Mouse (Mus musculus): ENCODE measurements around the gene H2al1c.
"Not testable (repeated sequence)": the region's sequence is repeated elsewhere in the genome, so short reads cannot be mapped to it uniquely, and the experiment has no call there.

H2al1c gene

GRCm38 (mm10) chrX:11305355-11305754 lies at the start of gene H2al1c:
TSS of gene H2al1c (plus strand) at chrX:11305655.
- in situ Hi-C loops (cut with MboI; ENCODE audit: low sequenced_read_pairs), result not testable (repeated sequence)

- in situ Hi-C loops (cut with MboI; ENCODE audit: low sequenced_read_pairs), result no loop called here
Observed at GRCm38 (mm10) chrX:11264918-11265317, 40.5 kb upstream of the H2al1c start.

DNA sequence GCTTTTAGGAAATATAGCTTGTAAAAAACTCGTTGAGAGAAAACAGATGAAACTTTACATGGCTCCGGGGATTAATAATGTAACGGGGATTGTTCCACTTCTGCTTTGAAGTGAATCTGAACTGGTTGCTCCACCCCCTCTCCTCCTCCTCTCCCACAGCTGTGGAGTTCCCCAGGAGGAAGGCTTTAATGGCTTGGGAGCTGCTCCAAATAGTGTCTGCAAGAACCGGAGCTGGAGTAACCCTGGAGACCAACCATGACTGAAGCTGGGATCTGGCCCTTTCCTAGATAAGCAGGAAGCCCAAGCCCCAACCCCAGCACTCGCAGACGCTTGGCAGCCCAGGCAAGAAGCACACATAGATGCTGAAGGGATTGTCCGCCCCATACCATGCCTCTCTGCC lies 37.7 kb upstream of the H2al1c start:
- in situ Hi-C loops (cut with MboI; ENCODE audit: low sequenced_read_pairs), result no loop called here

- in situ Hi-C loops (cut with MboI; ENCODE audit: low sequenced_read_pairs), result no loop called here
Observed at GRCm38 (mm10) chrX:11269074-11269473, 36.4 kb upstream of the H2al1c start.

GRCm38 (mm10) chrX:11273190-11273589 lies 32.3 kb upstream of the H2al1c start:
- in situ Hi-C loops (cut with MboI; ENCODE audit: low sequenced_read_pairs), result no loop called here

- in situ Hi-C loops (cut with MboI; ENCODE audit: low sequenced_read_pairs), result no loop called here
Observed at GRCm38 (mm10) chrX:11277083-11277482, 28.4 kb upstream of the H2al1c start.

DNA sequence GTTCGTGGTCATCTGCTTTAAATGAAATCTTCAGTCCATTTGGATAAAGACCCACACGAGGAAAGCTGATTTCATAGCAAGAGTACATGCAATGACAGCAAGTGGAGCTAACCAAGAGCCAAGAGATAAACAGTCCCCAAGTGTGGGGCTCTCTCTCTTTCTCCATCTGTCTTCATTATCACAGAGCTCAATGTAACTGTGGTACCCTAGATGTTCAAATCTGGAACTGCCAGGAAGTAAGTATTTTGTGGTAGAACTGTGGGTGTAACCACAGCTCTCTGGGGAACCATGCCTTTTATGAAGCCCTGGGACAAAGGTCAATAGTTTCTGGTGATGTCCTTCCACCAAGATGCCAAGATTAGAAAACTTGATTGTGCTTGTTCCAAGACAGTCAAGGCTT lies 24.7 kb upstream of the H2al1c start:
- in situ Hi-C loops (cut with MboI; ENCODE audit: low sequenced_read_pairs), result no loop called here

- in situ Hi-C loops (cut with MboI; ENCODE audit: low sequenced_read_pairs), result no loop called here
Observed at GRCm38 (mm10) chrX:11288306-11288882, 17.1 kb upstream of the H2al1c start.

- in situ Hi-C loops (cut with MboI; ENCODE audit: low sequenced_read_pairs), result no loop called here
Observed at GRCm38 (mm10) chrX:11289244-11289643, 16.2 kb upstream of the H2al1c start.

GRCm38 (mm10) chrX:11298957-11299356 lies 6.5 kb upstream of the H2al1c start, which contains the start of gene H2al1a:
TSS of gene H2al1a (plus strand) at chrX:11299257.
- in situ Hi-C loops (cut with MboI; ENCODE audit: low sequenced_read_pairs), result not testable (repeated sequence)

- in situ Hi-C loops (cut with MboI; ENCODE audit: low sequenced_read_pairs), result not testable (repeated sequence)
Observed at GRCm38 (mm10) chrX:11302132-11302531, 3.3 kb upstream of the H2al1c start, which contains the start of gene H2al1b. TSS of gene H2al1b (plus strand) at chrX:11302432.

- in situ Hi-C loops (cut with MboI; ENCODE audit: low sequenced_read_pairs), result not testable (repeated sequence)
Observed at GRCm38 (mm10) chrX:11308524-11308923, 3.1 kb downstream of the H2al1c start, which contains the start of gene H2al1d. TSS of gene H2al1d (plus strand) at chrX:11308824.

- in situ Hi-C loops (cut with MboI; ENCODE audit: low sequenced_read_pairs), result not testable (repeated sequence)
Observed at GRCm38 (mm10) chrX:11311634-11312033, 6.2 kb downstream of the H2al1c start, which contains the start of gene H2al1e. TSS of gene H2al1e (plus strand) at chrX:11311934.

- in situ Hi-C loops (cut with MboI; ENCODE audit: low sequenced_read_pairs), result not testable (repeated sequence)
Observed at GRCm38 (mm10) chrX:11314858-11315257, 9.4 kb downstream of the H2al1c start, which contains the start of gene H2al1f. TSS of gene H2al1f (plus strand) at chrX:11315158.

DNA sequence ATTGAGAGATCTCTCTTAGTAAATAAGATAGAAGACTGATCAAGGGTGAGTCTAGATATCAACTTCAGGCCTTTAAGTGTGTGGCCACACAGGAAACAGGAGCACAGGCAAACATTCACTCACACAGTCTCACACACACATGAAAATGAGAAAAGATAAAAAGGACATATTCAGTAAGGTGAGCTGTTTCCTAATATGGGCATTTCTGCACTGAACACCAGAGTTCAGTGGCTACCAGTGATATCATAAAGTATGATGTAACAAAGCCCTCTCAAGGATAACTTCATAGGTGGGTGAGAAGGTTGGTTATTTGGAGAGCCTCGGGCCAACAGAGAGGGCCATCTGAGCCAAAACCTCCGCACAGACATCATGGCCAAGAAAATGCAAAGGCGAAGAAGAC lies 12.5 kb downstream of the H2al1c start, which contains the start of gene H2al1g:
TSS of gene H2al1g (plus strand) at position 301 of the 400 bp plus-strand sequence.
- in situ Hi-C loops (cut with MboI; ENCODE audit: low sequenced_read_pairs), result not testable (repeated sequence)

- in situ Hi-C loops (cut with MboI; ENCODE audit: low sequenced_read_pairs), result not testable (repeated sequence)
Observed at GRCm38 (mm10) chrX:11321192-11321591, 15.7 kb downstream of the H2al1c start, which contains the start of gene H2al1h. TSS of gene H2al1h (plus strand) at chrX:11321492.

DNA sequence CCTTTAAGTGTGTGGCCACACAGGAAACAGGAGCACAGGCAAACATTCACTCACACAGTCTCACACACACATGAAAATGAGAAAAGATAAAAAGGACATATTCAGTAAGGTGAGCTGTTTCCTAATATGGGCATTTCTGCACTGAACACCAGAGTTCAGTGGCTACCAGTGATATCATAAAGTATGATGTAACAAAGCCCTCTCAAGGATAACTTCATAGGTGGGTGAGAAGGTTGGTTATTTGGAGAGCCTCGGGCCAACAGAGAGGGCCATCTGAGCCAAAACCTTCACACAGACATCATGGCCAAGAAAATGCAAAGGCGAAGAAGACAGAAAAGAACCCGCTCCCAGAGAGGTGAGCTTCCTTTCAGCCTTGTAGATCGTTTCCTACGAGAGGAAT lies 18.9 kb downstream of the H2al1c start, which contains the start of gene H2al1i:
TSS of gene H2al1i (plus strand) at position 301 of the 400 bp plus-strand sequence.
- in situ Hi-C loops (cut with MboI; ENCODE audit: low sequenced_read_pairs), result not testable (repeated sequence)

DNA sequence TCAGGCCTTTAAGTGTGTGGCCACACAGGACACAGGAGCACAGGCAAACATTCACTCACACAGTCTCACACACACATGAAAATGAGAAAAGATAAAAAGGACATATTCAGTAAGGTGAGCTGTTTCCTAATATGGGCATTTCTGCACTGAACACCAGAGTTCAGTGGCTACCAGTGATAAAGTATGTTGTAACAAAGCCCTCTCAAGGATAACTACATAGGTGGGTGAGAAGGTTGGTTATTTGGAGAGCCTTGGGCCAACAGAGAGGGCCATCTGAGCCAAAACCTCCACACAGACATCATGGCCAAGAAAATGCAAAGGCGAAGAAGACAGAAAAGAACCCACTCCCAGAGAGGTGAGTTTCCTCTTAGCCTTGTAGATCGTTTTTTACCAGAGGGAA lies 22.1 kb downstream of the H2al1c start, which contains the start of gene H2al1j:
TSS of gene H2al1j (plus strand) at position 301 of the 400 bp plus-strand sequence.
- in situ Hi-C loops (cut with MboI; ENCODE audit: low sequenced_read_pairs), result not testable (repeated sequence)

DNA sequence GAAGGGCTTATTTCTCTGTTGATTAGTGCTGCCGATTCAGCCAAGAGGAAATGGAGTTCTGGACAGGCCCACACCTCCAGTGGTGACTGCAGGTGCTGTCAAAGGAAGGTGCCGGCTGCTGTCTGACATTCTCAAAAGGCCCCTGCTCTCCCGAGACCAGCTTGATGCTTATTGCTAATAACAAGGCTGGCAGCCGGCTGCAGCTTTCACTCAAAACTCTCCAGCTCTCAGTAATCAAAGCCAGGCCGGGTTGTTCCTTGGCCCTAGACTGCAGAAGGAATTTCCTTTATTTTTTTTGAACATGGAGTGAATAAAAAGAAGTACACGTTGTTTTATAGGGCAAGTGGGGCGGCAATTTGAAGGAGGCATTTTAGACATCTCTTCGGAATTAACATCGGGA lies 40.3 kb downstream of the H2al1c start:
- in situ Hi-C loops (cut with MboI; ENCODE audit: low sequenced_read_pairs), result no loop called here

DNA sequence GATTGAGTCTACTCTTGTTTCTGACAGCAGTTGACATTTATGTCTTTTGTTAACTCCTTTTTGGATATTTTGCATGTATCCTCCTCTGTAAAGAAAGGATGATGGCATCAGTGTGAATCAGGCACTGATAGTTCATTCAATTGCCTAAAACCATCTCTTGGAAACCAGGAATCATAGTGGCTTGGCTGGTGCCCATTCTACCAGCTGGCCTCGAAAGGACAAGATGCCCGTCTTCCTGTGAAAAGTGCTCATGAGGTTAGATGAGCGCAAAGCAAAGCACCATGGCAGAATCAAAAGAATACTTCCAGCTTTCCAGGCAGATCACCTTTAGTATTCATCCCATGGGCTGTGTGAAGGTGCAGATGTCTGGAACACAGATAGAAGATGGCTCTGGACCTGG lies 41.3 kb downstream of the H2al1c start:
- in situ Hi-C loops (cut with MboI; ENCODE audit: low sequenced_read_pairs), result no loop called here

All from CH12F3 (cell line).